ENCODE assay signal across 30 mouse cellular contexts in genomic region chr4:124359707-124360577, GRCm38 (mm10).
A peak's percentile ranks its signal among the peaks of the same experiment; 100 is the strongest.
DNase-seq lines count a peak whose midpoint lies in the region; ATAC-seq and TF ChIP-seq lines count a peak whose summit lies in the region.
"Had no signal": no experiment of that assay in that cellular context is flagged by ENCODE, and none has a peak within 500 bp of the region (broad histone marks: within the 10 kb centered on the region; RNA-seq: fewer than 3 reads in every experiment).

No protein-coding gene starts in this region.

- 0 out of 2 replicates have a peak overlapping the region, but pooled peaks have one; percentile 21 for H3K9ac ChIP-seq in ES-Bruce4 (ENCODE audit: low read depth, poor library complexity, severe bottlenecking)
- no peak overlapping the region for H3K9ac ChIP-seq in forebrain, embryonic 12.5 days
- H3K9ac ChIP-seq in forebrain, postnatal 0 days: no peak overlapping the region
- no peak overlapping the region for H3K9ac ChIP-seq in hindbrain, embryonic 12.5 days
- H3K9ac ChIP-seq: heart, embryonic 12.5 days; hindbrain, embryonic 15.5 days; kidney, embryonic 15.5 days; limb, embryonic 13.5 days; lung, embryonic 15.5 days; neural tube, embryonic 15.5 days had no signal

- no peak for TF ChIP-seq CTCF in ES-Bruce4 (IDR thresholded peaks at IDR 0.05; ENCODE audit: low read depth, low read length)
- no peak for TF ChIP-seq CTCF in forebrain, postnatal 0 days (IDR thresholded peaks at IDR 0.05; ENCODE audit: low read depth)

- no peak for TF ChIP-seq POLR2A in ES-Bruce4 (IDR thresholded peaks at IDR 0.05; ENCODE audit: insufficient read depth, low read length)

- H3K36me3 ChIP-seq in ES-Bruce4 (ENCODE audit: control insufficient read depth, insufficient read depth, low read length, poor library complexity, severe bottlenecking): no peaks in the 10 kb centered on the region
- no peaks in the 10 kb centered on the region for H3K36me3 ChIP-seq in forebrain, embryonic 12.5 days (replicated peaks)
- no peaks in the 10 kb centered on the region for H3K36me3 ChIP-seq in forebrain, postnatal 0 days (ENCODE audit: insufficient read depth)
- H3K36me3 ChIP-seq in hindbrain, embryonic 12.5 days: no peaks in the 10 kb centered on the region
- H3K36me3 ChIP-seq: heart, embryonic 12.5 days; hindbrain, embryonic 15.5 days; kidney, embryonic 15.5 days; limb, embryonic 13.5 days; lung, embryonic 15.5 days; neural tube, embryonic 15.5 days had no signal

- peak overlapping the region; percentile 35 for H3K4me2 ChIP-seq in forebrain, embryonic 12.5 days
- H3K4me2 ChIP-seq in forebrain, postnatal 0 days (ENCODE audit: low read depth): no peak overlapping the region
- H3K4me2 ChIP-seq in hindbrain, embryonic 12.5 days (replicated peaks): no peak overlapping the region
- H3K4me2 ChIP-seq: heart, embryonic 12.5 days; hindbrain, embryonic 15.5 days; kidney, embryonic 15.5 days; limb, embryonic 13.5 days; liver, embryonic 11.5 days; lung, embryonic 15.5 days; neural tube, embryonic 15.5 days had no signal

- H3K27ac ChIP-seq in ES-Bruce4 (ENCODE audit: insufficient read depth, low read length): peak overlapping the region; percentile 72
- H3K27ac ChIP-seq in forebrain, embryonic 12.5 days: peak overlapping the region; percentile 81
- H3K27ac ChIP-seq in forebrain, postnatal 0 days (ENCODE audit: low read depth, low read length): no peak overlapping the region; the same call in 1 of the 2 replicates
- no peak overlapping the region for H3K27ac ChIP-seq in hindbrain, embryonic 12.5 days
- H3K27ac ChIP-seq: heart, adult 2 months; hindbrain, embryonic 15.5 days; kidney, embryonic 15.5 days; layer of hippocampus, adult 2 months; left cerebral cortex, adult 2 months; limb, embryonic 13.5 days; lung, embryonic 15.5 days; neural tube, embryonic 15.5 days had no signal

- 0 out of 2 replicates have a peak overlapping the region, but pooled peaks have one; percentile 5 for H3K4me3 ChIP-seq in ES-Bruce4 (ENCODE audit: low read depth, low read length)
- no peak overlapping the region for H3K4me3 ChIP-seq in forebrain, embryonic 12.5 days (replicated peaks)
- H3K4me3 ChIP-seq in forebrain, postnatal 0 days (ENCODE audit: low read depth, low read length): no peak overlapping the region
- no peak overlapping the region for H3K4me3 ChIP-seq in hindbrain, embryonic 12.5 days
- H3K4me3 ChIP-seq: erythroblast, embryonic 14.5 days; heart, adult 2 months; heart, embryonic 12.5 days; hindbrain, embryonic 15.5 days; kidney, embryonic 15.5 days; layer of hippocampus, adult 2 months; left cerebral cortex, adult 2 months; limb, embryonic 13.5 days; lung, embryonic 15.5 days; megakaryocyte, embryonic 14.5 days; neural tube, embryonic 15.5 days had no signal

- H3K4me1 ChIP-seq in ES-Bruce4 (ENCODE audit: control insufficient read depth, insufficient read depth, low read length): peaks cover 6% of the 10 kb centered on the region
- H3K4me1 ChIP-seq in forebrain, embryonic 12.5 days: peaks cover 20% of the 10 kb centered on the region
- H3K4me1 ChIP-seq in forebrain, postnatal 0 days (ENCODE audit: insufficient read depth): no peaks in the 10 kb centered on the region
- peaks cover 5% of the 10 kb centered on the region; the same call in 1 of the 2 replicates for H3K4me1 ChIP-seq in hindbrain, embryonic 12.5 days
- H3K4me1 ChIP-seq: heart, embryonic 12.5 days; hindbrain, embryonic 15.5 days; kidney, embryonic 15.5 days; limb, embryonic 13.5 days; lung, embryonic 15.5 days; megakaryocyte, embryonic 14.5 days; neural tube, embryonic 15.5 days had no signal

- WGBS in forebrain, embryonic 12.5 days: 9% methylated on average over 13 of the region's 13 CpGs
- 13% methylated on average over 13 of the region's 13 CpGs for WGBS in forebrain, postnatal 0 days
- WGBS in hindbrain, embryonic 12.5 days: 28% methylated on average over 13 of the region's 13 CpGs

- peak; percentile 51; the same call in 1 of the 2 replicates for ATAC-seq in forebrain, embryonic 12.5 days (ENCODE audit: low FRiP score)
- ATAC-seq in forebrain, postnatal 0 days: peak; percentile 73; the same call in 1 of the 2 replicates
- no peak for ATAC-seq in hindbrain, embryonic 12.5 days (ENCODE audit: low FRiP score)
- no peak for ATAC-seq in erythroid progenitor cell, adult 5-6 weeks (replicated peaks; ENCODE audit: low FRiP score, poor library complexity, severe bottlenecking)
- ATAC-seq: inflammation-experienced regulatory T-cells, adult 6 months had no signal

- TF ChIP-seq EP300 in ES-Bruce4 (IDR thresholded peaks at IDR 0.05; ENCODE audit: insufficient read depth, low read depth, low read length): no peak

- no peaks in the 10 kb centered on the region for H3K27me3 ChIP-seq in ES-Bruce4 (ENCODE audit: control insufficient read depth, insufficient read depth, low read length, poor library complexity, severe bottlenecking)
- H3K27me3 ChIP-seq in forebrain, embryonic 12.5 days: peaks cover 33% of the 10 kb centered on the region
- no peaks in the 10 kb centered on the region for H3K27me3 ChIP-seq in forebrain, postnatal 0 days (ENCODE audit: insufficient read depth, low read length)
- peaks cover 12% of the 10 kb centered on the region for H3K27me3 ChIP-seq in hindbrain, embryonic 12.5 days
- H3K27me3 ChIP-seq: megakaryocyte, embryonic 14.5 days had no signal

- DNase-seq in R1 (ENCODE audit: low read depth, low spot score): peak; percentile 19
- peak; percentile 46 for DNase-seq in forebrain, postnatal 0 days
- DNase-seq in urinary bladder, postnatal 4 days (ENCODE audit: low spot score in 2 of 2): no peak
- DNase-seq: adrenal gland, adult 8-10 months; B cell, adult 2 months; cerebellum, adult 18-20 months; gastrocnemius, postnatal 36 days; heart, adult 2 months; kidney, adult 11 months; kidney, postnatal 36 days; lung, postnatal 4 days; spleen, adult 18-20 months; thymus, adult 2 months; thymus, postnatal 36 days had no signal

- H3K9me3 ChIP-seq in ES-Bruce4 (replicated peaks; ENCODE audit: control insufficient read depth, insufficient read depth, low read length, poor library complexity, severe bottlenecking): no peaks in the 10 kb centered on the region
- H3K9me3 ChIP-seq in forebrain, embryonic 12.5 days: no peaks in the 10 kb centered on the region
- no peaks in the 10 kb centered on the region for H3K9me3 ChIP-seq in forebrain, postnatal 0 days (ENCODE audit: low read length)
- H3K9me3 ChIP-seq in hindbrain, embryonic 12.5 days (replicated peaks): no peaks in the 10 kb centered on the region
- H3K9me3 ChIP-seq: hindbrain, embryonic 15.5 days; kidney, embryonic 15.5 days; limb, embryonic 13.5 days; lung, embryonic 15.5 days; megakaryocyte, embryonic 14.5 days; neural tube, embryonic 15.5 days had no signal

Comparison
In these comparisons a context has a peak if more than half of its experiments do, and no peak if none do; other contexts are left out.
1. H3K27ac ChIP-seq: peak in ES-Bruce4 (single experiment) and forebrain, embryonic 12.5 days (single experiment); none in forebrain, postnatal 0 days (single experiment) and hindbrain, embryonic 12.5 days (single experiment).
2. DNase-seq: peak in R1 (single experiment) and forebrain, postnatal 0 days (single experiment); none in urinary bladder, postnatal 4 days (0 of 2).
3. ATAC-seq: peak in forebrain, embryonic 12.5 days (single experiment) and forebrain, postnatal 0 days (single experiment); none in hindbrain, embryonic 12.5 days (single experiment) and erythroid progenitor cell, adult 5-6 weeks (single experiment).